Mouse (Mus musculus): ENCODE results near the gene Hyal3. TPM values are rescaled to one million over a fixed set of nuclear protein-coding genes. Genes with fewer than 3 reads are reported as not detected.

Hyal3 gene
- total and polyA plus RNA-seq, 3 experiments: 2.3 to 6.8 TPM; not detected in 1

DNA sequence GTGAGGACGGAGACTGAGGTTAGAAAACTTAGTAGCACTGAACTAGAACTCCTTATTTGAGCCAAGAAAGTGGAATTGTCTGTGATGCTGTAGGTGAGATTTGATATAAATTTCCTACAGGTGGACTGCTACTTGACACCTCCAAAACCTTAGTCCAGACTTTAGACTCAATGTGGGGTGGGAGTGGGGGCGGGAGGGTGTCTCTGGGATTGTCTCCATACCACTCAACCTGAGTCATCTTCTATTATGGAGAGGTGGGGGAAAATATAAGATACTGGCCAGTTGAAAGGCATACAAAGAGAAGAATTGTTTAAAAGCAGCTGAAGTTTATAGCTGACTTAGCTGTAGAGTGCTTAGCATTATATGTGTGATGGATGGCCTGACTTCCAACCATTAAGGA is 24.9 kb upstream of the Hyal3 start:
- no peaks in the 10 kb centered on the region for H3K27me3 ChIP-seq (ENCODE audit: control insufficient read depth in 1 of 2, insufficient read depth in 2 of 2, low read length in 2 of 2)
- H3K9ac ChIP-seq (ENCODE audit: control insufficient read depth, low read depth, low read length, poor library complexity, severe bottlenecking): peak overlapping the region; percentile 94
- H3K36me3 ChIP-seq (ENCODE audit: control insufficient read depth in 1 of 2, insufficient read depth in 2 of 2, low read length in 2 of 2): peaks cover 10 to 29% of the 10 kb centered on the region in 2 experiments; a peak in 3 of 4 replicates
- H3K4me1 ChIP-seq (ENCODE audit: control insufficient read depth in 1 of 2, insufficient read depth in 2 of 2, low read length in 2 of 2): peaks cover 10 to 33% of the 10 kb centered on the region in 2 experiments
- peak overlapping the region; percentile 90 for H3K27ac ChIP-seq (ENCODE audit: control insufficient read depth, low read depth, low read length)
- H3K79me2 ChIP-seq (ENCODE audit: control insufficient read depth, insufficient read depth, low read length, poor library complexity): peaks cover 35% of the 10 kb centered on the region
- H3K4me3 ChIP-seq (ENCODE audit: control insufficient read depth in 1 of 2, insufficient read depth in 1 of 2, low read depth in 2 of 2, low read length in 2 of 2): peak overlapping the region; percentile 82 to 91
- TF ChIP-seq MAZ (IDR thresholded peaks at IDR 0.05; ENCODE audit: low read depth, low read length) (no peak), CHD1 (IDR thresholded peaks at IDR 0.05; ENCODE audit: low read depth, low read length) (0 out of 2 replicates have a peak, but pooled peaks have one; percentile 22)
- H3K9me3 ChIP-seq (replicated peaks; ENCODE audit: insufficient read depth, low read length): no peaks in the 10 kb centered on the region
- no peak for DNase-seq (ENCODE audit: low read depth, low spot score)

DNA sequence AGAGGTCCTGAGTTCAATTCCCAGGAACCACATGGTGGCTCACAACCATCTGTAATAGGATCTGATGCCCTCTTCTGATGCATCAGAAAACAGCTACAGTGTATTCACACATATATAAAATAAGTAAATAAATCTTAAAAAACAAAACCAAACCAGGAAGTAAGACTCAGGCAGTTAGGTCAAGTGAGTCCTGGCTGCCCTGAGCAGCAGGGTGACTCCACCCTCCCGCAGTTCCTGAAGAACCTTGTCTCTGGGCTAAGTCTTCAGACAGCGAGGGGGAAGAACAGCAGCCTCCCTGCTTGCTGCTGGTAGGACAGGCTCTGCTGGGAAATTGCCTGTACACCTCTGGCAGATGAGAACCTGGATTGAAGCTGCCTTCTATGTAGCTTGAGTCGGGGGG is 24.3 kb upstream of the Hyal3 start:
- H3K27ac ChIP-seq (ENCODE audit: control insufficient read depth, low read depth, low read length): peak overlapping the region; percentile 40

DNA sequence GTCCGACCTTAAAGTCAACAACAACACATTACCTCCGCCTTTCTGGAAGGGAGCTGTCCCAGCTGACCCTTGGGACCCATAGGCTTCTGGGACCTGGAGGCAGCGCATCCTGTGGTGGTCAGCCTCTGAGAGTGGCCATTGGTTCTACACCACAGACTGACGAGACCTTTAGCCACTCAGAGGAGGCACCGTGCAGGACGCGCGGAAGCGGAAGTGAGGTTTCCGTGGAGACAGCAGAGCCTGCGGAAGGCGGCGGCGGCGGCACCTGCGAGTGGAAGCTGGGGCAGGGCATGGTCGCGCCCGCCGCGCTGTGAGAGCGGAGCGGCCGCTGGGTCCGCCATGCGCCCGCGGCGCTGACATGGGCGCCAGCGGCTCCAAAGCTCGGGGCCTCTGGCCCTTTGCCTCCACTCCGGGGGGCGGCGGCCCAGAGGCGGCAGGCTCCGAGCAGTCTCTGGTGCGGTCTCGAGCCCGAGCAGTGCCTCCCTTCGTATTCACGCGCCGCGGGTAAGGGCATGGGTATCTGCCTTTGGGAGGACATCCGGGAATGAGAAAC is 17.5 kb upstream of the Hyal3 start, which contains the start of gene Tusc2:
Tusc2 (plus strand) TSS at position 227 of the 553 bp plus-strand sequence.
- Histone ChIP-seq H3K4me3 (ENCODE audit: control insufficient read depth in 1 of 2, insufficient read depth in 1 of 2, low read depth in 2 of 2, low read length in 2 of 2) (peak within 1 kb of the TSS; percentile 69 to 89), H3K27me3 (ENCODE audit: control insufficient read depth in 1 of 2, insufficient read depth in 2 of 2, low read length in 2 of 2) (no peaks in the 10 kb centered on the region), H3K79me2 (ENCODE audit: control insufficient read depth, insufficient read depth, low read length, poor library complexity) (peaks cover 9% of the 10 kb centered on the region), H3K27ac (ENCODE audit: control insufficient read depth, low read depth, low read length) (peak within 1 kb of the TSS; percentile 35; the same call in 1 of the 2 replicates), H3K9ac (ENCODE audit: control insufficient read depth, low read depth, low read length, poor library complexity, severe bottlenecking) (peak within 1 kb of the TSS; percentile 85), H3K36me3 (ENCODE audit: control insufficient read depth in 1 of 2, insufficient read depth in 2 of 2, low read length in 2 of 2) (peaks cover 7% of the 10 kb centered on the region in 2 experiments), H3K4me1 (ENCODE audit: control insufficient read depth in 1 of 2, insufficient read depth in 2 of 2, low read length in 2 of 2) (peaks cover 0 to 16% of the 10 kb centered on the region in 2 experiments; a peak in 3 of 4 replicates), H3K9me3 (replicated peaks; ENCODE audit: insufficient read depth, low read length) (no peaks in the 10 kb centered on the region)
- peak; percentile 96 for DNase-seq (ENCODE audit: low read depth, low spot score)
- no peak for TF ChIP-seq ZC3H11A (IDR thresholded peaks at IDR 0.05; ENCODE audit: low read depth, low read length)
- peak; percentile 89; the same call in 1 of the 2 replicates for TF ChIP-seq MXI1 (IDR thresholded peaks at IDR 0.05; ENCODE audit: low read depth, low read length)
- TF ChIP-seq JUND (IDR thresholded peaks at IDR 0.05; ENCODE audit: low read depth, low read length): no peak
- TF ChIP-seq POLR2AphosphoS5 (IDR thresholded peaks at IDR 0.05; ENCODE audit: borderline replicate concordance, low read depth, low read length): no peak
- TF ChIP-seq CHD1 (IDR thresholded peaks at IDR 0.05; ENCODE audit: low read depth, low read length): no peak
- 0 out of 2 replicates have a peak, but pooled peaks have one; percentile 19 for TF ChIP-seq ETS1 (IDR thresholded peaks at IDR 0.05; ENCODE audit: low read depth, low read length)
- no peak for TF ChIP-seq USF2 (IDR thresholded peaks at IDR 0.05; ENCODE audit: borderline replicate concordance in 1 of 2, insufficient read depth in 1 of 2, low read depth in 1 of 2, low read length in 2 of 2)
- peak; percentile 90; the same call in 1 of the 2 replicates for TF ChIP-seq UBTF (IDR thresholded peaks at IDR 0.05; ENCODE audit: borderline replicate concordance, insufficient read depth, low read depth, low read length)
- peak; percentile 85 for TF ChIP-seq SIN3A (IDR thresholded peaks at IDR 0.05; ENCODE audit: low read length)
- TF ChIP-seq HCFC1 (IDR thresholded peaks at IDR 0.05; ENCODE audit: low read depth, low read length): peak; percentile 87
- TF ChIP-seq SMC3 (IDR thresholded peaks at IDR 0.05; ENCODE audit: low read depth, low read length): no peak
- TF ChIP-seq NELFE (IDR thresholded peaks at IDR 0.05; ENCODE audit: low read depth, low read length): peak; percentile 77
- no peak for TF ChIP-seq EP300 (IDR thresholded peaks at IDR 0.05; ENCODE audit: low read depth in 1 of 2, low read length in 2 of 2)
- no peak for TF ChIP-seq MYB (IDR thresholded peaks at IDR 0.05; ENCODE audit: low read depth, low read length)
- no peak for TF ChIP-seq GATA1 (IDR thresholded peaks at IDR 0.05; ENCODE audit: low read depth, low read length)
- peak; percentile 34; the same call in 1 of the 2 replicates for TF ChIP-seq RCOR1 (IDR thresholded peaks at IDR 0.05; ENCODE audit: low read depth, low read length)
- peak; percentile 71 for TF ChIP-seq CHD2 (IDR thresholded peaks at IDR 0.05; ENCODE audit: low read length)
- peak; percentile 52 for TF ChIP-seq USF1 (IDR thresholded peaks at IDR 0.05; ENCODE audit: low read depth, low read length)
- peak; percentile 31; the same call in 1 of the 2 replicates for TF ChIP-seq MAX (IDR thresholded peaks at IDR 0.05; ENCODE audit: low read length)
- TF ChIP-seq MYC (IDR thresholded peaks at IDR 0.05; ENCODE audit: low read depth, low read length): no peak
- no peak for TF ChIP-seq CTCF (IDR thresholded peaks at IDR 0.05 in 2 of 3, conservative IDR thresholded peaks at IDR 0.05 in 1 of 3; ENCODE audit: control insufficient read depth in 1 of 3, insufficient read depth in 1 of 3, low read depth in 2 of 3, low read length in 3 of 3, poor library complexity in 1 of 3, severe bottlenecking in 1 of 3)
- no peak for TF ChIP-seq BHLHE40 (IDR thresholded peaks at IDR 0.05; ENCODE audit: borderline replicate concordance, low read depth, low read length)
- TF ChIP-seq POLR2A (IDR thresholded peaks at IDR 0.05; ENCODE audit: control insufficient read depth in 1 of 2, insufficient read depth in 1 of 2, low read depth in 1 of 2, low read length in 2 of 2, poor library complexity in 1 of 2): peak; percentile 67 to 77

More for the DNA sequence above, 24.3 kb upstream of the Hyal3 start:
- H3K4me1 ChIP-seq (ENCODE audit: control insufficient read depth in 1 of 2, insufficient read depth in 2 of 2, low read length in 2 of 2): peaks cover 10 to 28% of the 10 kb centered on the region in 2 experiments
- H3K36me3 ChIP-seq (ENCODE audit: control insufficient read depth in 1 of 2, insufficient read depth in 2 of 2, low read length in 2 of 2): peaks cover 10 to 29% of the 10 kb centered on the region in 2 experiments; a peak in 3 of 4 replicates
- H3K79me2 ChIP-seq (ENCODE audit: control insufficient read depth, insufficient read depth, low read length, poor library complexity): peaks cover 35% of the 10 kb centered on the region
- H3K4me3 ChIP-seq (ENCODE audit: control insufficient read depth in 1 of 2, insufficient read depth in 1 of 2, low read depth in 2 of 2, low read length in 2 of 2): peak overlapping the region; percentile 20 to 82; a peak in 3 of 4 replicates
- TF ChIP-seq CTCF (IDR thresholded peaks at IDR 0.05 in 2 of 3, conservative IDR thresholded peaks at IDR 0.05 in 1 of 3; ENCODE audit: control insufficient read depth in 1 of 3, insufficient read depth in 1 of 3, low read depth in 2 of 3, low read length in 3 of 3, poor library complexity in 1 of 3, severe bottlenecking in 1 of 3) (no peak), ELF1 (IDR thresholded peaks at IDR 0.05; ENCODE audit: low read depth, low read length) (peak; percentile 70)
- DNase-seq (ENCODE audit: low read depth, low spot score): peak; percentile 50
- no peaks in the 10 kb centered on the region for H3K9me3 ChIP-seq (replicated peaks; ENCODE audit: insufficient read depth, low read length)
- H3K9ac ChIP-seq (ENCODE audit: control insufficient read depth, low read depth, low read length, poor library complexity, severe bottlenecking): peak overlapping the region; percentile 94
- no peaks in the 10 kb centered on the region for H3K27me3 ChIP-seq (ENCODE audit: control insufficient read depth in 1 of 2, insufficient read depth in 2 of 2, low read length in 2 of 2)
